Mouse (Mus musculus) spleen, adult 2 months (tissue): ENCODE data around the gene Als2cl.

Experiments
- CTCF ChIP-seq: fragments of 200-500 bp; IDR thresholded peaks from 2 replicates; pipeline ENCODE4 v1.5.1; 2011; ENCODE audit warnings: mild to moderate bottlenecking, inconsistent platforms; ENCODE audit not compliant: insufficient read depth, insufficient read length, insufficient replicate concordance; ENCODE audit errors: extremely low read depth
- POLR2A ChIP-seq: fragments of 200-500 bp; IDR thresholded peaks from 2 replicates; pipeline ENCODE4 v1.6.1; 2011; ENCODE audit warnings: low read depth, low read length, inconsistent platforms

- TF ChIP-seq CTCF (no peak), POLR2A (no peak)
Measured at GRCm38 (mm10) chr9:110881953-110882352, 2.3 kb downstream of the Als2cl start.
